Mouse (Mus musculus) liver, adult 2 months (tissue): ENCODE data around the gene Pnpla1.

ENCODE experiments used
- CTCF ChIP-seq: fragments of 200-500 bp; IDR thresholded peaks from 2 replicates; pipeline ENCODE4 v1.5.1; 2011; ENCODE audit warnings: low read depth, low read length, control low read depth
- POLR2A ChIP-seq: fragments of 200-500 bp; IDR thresholded peaks from 2 replicates; pipeline ENCODE4 v1.6.1; 2011; ENCODE audit warnings: low read length, control low read depth; ENCODE audit not compliant: insufficient read depth; ENCODE audit errors: extremely low read depth

GRCm38 (mm10) chr17:28875316-28875715 is 17.1 kb downstream of the Pnpla1 start:
- no peak for TF ChIP-seq POLR2A
- no peak for TF ChIP-seq CTCF
